Mouse (Mus musculus): ENCODE data around the gene Cdc42se2. TPM values are rescaled to one million over a fixed set of nuclear protein-coding genes. Genes with fewer than 3 reads are reported as not detected.

The Cdc42se2 gene
- total RNA-seq, 2 experiments from 2014 or later = 14.4 to 19.6 TPM

DNA sequence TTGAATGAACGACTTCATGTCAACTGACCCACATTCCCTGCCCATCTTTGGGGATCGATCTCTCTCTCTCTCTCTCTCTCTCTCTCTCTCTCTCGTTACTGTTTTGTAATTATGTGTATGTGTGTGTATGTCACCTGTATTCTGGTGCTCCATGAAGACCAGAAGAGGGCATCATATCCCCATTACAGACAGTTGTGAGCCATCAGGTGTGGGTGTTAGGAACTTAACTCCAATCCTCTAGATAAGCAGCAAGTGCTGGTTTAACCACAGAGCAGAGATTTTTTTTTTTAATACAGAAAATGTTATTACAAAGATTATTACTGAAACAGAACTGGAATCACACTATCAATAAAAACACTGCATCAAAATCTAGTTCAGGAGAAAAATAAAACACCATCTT is 1.9 kb downstream of the Cdc42se2 start:
- Histone ChIP-seq H3K4me3 (peak overlapping the region; percentile 90; the same call in 1 of the 2 replicates), H3K27ac (no peak overlapping the region; the same call in 1 of the 2 replicates)
- DNase-seq = no peak
- intact Hi-C loops (cut with DNase I) = loop anchor here (5.0 kb wide), 2 partner anchors 33 to 83 kb away; no protein-coding TSS in a partner anchor
- no peak for TF ChIP-seq CTCF (IDR thresholded peaks at IDR 0.05)

DNA sequence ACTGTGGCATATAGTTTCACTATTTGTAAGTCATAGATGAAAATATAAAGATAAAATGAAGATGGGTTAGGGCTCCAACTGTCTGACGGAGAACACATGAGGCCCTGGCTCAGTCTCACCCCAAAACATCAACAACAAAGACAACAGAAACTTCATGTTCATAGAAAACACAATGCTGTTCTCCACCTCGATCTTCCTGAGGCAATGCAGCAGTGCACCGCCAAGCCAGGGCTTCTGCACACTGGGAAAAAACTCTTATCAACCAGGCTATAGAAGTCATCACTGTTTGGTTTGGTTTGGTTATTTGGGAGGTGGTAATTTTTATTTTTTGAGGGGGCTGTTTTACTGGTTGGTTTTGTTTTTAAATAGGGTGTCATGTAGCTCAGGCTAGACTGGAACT is 3.0 kb downstream of the Cdc42se2 start:
- Histone ChIP-seq H3K27ac (no peak overlapping the region), H3K4me3 (no peak overlapping the region)
- DNase-seq = no peak
- intact Hi-C loops (cut with DNase I) = no loop called here
- TF ChIP-seq CTCF (IDR thresholded peaks at IDR 0.05) = no peak

- no peak overlapping the region for H3K27ac ChIP-seq
- no peak for TF ChIP-seq CTCF (IDR thresholded peaks at IDR 0.05)
- DNase-seq = no peak
- intact Hi-C loops (cut with DNase I) = no loop called here
- no peak overlapping the region for H3K4me3 ChIP-seq
Measured at GRCm38 (mm10) chr11:54782253-54782652, 5.2 kb downstream of the Cdc42se2 start.

- intact Hi-C loops (cut with DNase I) = no loop called here
- no peak for TF ChIP-seq CTCF (IDR thresholded peaks at IDR 0.05)
- DNase-seq = no peak
- Histone ChIP-seq H3K27ac (no peak overlapping the region), H3K4me3 (no peak overlapping the region)
Measured at GRCm38 (mm10) chr11:54779946-54780345, 7.5 kb downstream of the Cdc42se2 start.

- H3K4me3 ChIP-seq = no peak overlapping the region
- H3K27ac ChIP-seq = peak overlapping the region; percentile 53
- DNase-seq = peak; percentile 35
- intact Hi-C loops (cut with DNase I) = no loop called here
- TF ChIP-seq CTCF (IDR thresholded peaks at IDR 0.05) = no peak
Measured at GRCm38 (mm10) chr11:54778131-54778844, 9.2 kb downstream of the Cdc42se2 start.

DNA sequence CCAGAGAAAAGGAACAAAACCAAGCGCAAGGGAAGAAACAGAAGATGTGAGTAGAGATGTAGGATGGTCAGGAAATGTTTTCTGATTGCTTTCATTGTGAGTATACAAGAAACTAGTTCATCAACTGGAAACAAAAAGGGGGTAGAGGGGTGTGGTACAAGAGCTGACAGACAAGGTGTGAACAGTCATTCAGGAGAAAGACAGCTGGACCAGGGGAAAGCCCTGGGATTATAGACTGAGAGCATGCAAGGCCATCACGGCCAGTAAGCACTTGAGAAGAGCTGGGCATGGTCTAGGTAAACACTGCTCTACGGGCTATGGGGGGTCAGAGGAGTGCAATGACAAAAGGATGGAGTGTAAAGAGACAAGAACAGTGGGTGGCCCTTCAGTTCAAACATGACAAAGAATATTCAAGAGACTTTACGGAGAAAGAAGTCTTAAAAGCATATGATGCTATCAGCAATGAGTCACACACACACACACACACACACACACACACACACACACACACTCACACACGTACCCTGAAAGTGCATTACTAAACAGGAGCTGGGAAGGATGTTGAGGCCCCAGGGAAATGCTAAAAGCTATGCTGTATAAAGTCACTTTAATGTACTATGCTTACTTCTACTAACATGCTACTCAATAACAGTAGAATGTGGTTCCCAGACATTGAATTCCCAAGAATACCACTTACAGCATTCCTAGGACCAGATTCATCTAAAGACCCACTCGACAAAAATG is 9.9 kb downstream of the Cdc42se2 start:
- Histone ChIP-seq H3K4me3 (no peak overlapping the region), H3K27ac (peak overlapping the region; percentile 84)
- no peak for TF ChIP-seq CTCF (IDR thresholded peaks at IDR 0.05)
- intact Hi-C loops (cut with DNase I) = no loop called here
- no peak for DNase-seq

DNA sequence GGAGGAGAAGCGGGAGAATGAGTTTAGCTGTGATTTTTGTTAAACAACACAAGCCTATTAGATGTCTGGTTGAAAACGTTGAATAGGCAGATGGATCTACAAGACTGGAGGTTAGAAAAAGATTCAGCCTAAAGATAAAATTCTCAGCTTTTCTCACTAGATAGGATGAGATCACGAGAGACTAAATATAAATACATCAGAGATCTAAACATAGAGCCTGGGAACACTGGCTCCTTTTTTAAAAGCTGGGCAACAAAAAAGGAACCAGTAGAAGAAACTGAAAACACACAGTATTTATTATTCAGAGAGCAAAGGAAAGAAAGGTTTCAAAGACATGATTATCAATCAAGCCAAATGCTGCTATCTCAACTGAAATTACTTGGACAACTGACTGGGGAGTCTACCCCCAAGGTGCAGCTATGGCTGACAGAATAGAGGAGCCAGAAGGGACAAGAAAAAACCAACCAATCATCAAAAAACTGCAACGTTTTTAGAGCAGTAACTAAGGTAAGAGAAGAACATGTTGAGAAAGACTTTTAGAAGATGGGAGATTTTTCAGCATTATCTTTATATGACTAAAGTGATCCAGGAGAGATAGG is 10.6 kb downstream of the Cdc42se2 start:
- intact Hi-C loops (cut with DNase I) = no loop called here
- Histone ChIP-seq H3K4me3 (peak overlapping the region; percentile 2; the same call in 1 of the 2 replicates), H3K27ac (peak overlapping the region; percentile 84)
- DNase-seq = no peak
- TF ChIP-seq CTCF (IDR thresholded peaks at IDR 0.05) = no peak

DNA sequence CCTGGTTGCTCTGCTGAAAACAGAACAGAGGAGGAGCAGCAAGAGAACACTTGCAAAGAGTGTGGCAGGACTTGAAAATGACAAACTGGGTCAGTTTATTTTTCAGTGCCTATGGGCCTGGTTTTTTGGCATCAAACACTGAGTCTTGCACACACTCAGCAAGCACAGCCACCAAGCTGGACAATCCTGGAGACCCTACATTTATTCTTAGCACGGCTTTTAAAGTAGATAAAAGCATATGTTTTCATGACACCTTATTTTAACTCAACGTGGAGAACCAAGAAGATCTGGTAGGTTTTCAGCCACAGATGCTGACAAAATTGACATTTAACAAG is 11.1 kb downstream of the Cdc42se2 start:
- peak overlapping the region; percentile 31 for H3K4me3 ChIP-seq
- intact Hi-C loops (cut with DNase I) = no loop called here
- DNase-seq = no peak
- TF ChIP-seq CTCF (IDR thresholded peaks at IDR 0.05) = no peak
- peak overlapping the region; percentile 84 for H3K27ac ChIP-seq

DNA sequence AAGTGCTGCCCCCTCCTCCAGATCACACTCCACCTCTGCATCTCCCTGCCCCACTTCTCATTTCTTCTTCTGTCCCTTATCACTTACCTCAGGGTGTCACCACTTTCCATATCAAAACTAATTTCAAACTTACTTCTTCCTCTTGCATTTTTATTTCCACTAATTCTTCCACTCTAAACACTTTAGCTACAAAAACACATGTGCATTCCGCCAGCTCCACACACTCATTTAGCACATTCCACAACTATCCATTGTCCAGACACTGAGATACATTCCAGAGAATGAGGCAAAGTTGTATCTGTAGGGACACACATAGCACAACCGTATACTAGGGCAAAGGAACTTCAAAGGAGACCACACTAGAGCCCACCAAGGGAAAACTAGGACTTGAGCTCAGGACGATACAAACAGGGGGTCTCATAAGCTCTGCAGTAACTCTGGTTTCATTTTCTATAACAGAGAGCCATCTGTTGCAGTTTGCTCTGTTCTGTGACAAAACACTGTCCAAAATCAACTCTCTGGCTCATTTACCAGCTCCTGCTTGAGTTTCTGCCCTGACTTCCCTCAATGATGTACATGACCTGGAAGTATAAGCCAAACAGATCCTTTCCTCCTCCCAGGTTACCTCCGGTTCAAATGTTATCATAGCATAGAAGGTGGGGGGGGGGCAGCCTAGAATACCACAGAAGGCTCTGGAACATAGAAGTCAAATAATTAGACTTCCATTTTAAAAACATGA is 11.7 kb downstream of the Cdc42se2 start:
- H3K27ac ChIP-seq = peak overlapping the region; percentile 84
- no peak for DNase-seq
- peak overlapping the region; percentile 31 for H3K4me3 ChIP-seq
- no peak for TF ChIP-seq CTCF (IDR thresholded peaks at IDR 0.05)
- intact Hi-C loops (cut with DNase I) = no loop called here

DNA sequence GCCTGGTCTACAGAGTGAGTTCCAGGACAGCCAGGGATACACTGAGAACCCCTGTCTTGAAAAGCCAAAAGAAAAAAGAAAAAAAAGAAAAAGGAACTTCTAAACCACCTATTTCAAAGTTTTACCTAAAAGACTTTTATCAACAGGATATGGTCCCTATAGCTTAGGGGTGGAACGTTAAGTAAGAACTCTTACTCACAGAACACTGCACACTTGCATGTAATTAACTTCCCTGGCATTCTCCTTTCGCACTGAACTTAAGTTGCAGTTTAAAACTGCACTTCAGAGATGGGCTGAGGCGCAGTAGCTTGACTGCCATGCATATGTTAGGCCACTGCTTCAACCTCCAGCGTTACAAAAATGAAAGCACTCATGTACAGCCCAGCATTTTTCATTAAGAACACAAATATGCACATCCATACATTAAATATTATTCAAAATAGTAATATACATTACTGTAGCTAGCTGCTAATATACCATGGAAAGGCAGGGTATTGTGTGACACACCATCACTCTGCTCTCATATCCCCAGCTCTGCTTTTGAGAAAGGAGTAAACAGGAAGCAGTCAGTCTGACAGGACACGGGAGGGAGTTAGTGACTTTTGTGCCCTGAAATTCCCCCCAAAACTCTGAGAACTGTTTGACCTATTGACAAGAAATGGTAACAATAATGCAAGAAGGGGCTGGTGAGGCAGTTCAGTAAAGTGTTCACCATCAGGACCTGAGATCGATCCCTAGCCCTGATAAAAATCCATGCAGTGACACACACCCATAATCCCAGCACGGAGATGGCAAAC is 13.0 kb downstream of the Cdc42se2 start:
- intact Hi-C loops (cut with DNase I) = no loop called here
- Histone ChIP-seq H3K27ac (peak overlapping the region; percentile 84), H3K4me3 (peak overlapping the region; percentile 0; the same call in 1 of the 2 replicates)
- TF ChIP-seq CTCF (IDR thresholded peaks at IDR 0.05) = no peak
- no peak for DNase-seq

DNA sequence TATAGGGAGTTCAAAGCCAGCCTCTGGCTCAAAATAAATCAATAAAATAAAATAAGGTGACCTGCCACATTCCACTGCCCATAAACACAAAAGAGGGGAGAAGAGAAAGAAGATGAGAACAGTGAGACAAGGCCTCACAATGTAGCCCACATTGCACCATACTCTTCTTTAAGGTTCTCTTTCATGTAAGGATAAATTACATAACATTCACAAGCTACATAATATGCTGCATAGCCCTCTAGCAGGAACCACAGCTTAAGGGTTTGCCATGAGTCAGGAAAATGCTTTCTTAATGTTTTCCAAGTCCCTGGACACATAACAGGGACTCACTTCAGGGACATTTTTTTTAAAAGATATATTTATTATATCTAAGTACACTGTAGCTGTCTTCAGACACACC is 15.9 kb downstream of the Cdc42se2 start:
- Histone ChIP-seq H3K27ac (peak overlapping the region; percentile 12; the same call in 1 of the 2 replicates), H3K4me3 (no peak overlapping the region)
- DNase-seq = no peak
- intact Hi-C loops (cut with DNase I) = no loop called here
- no peak for TF ChIP-seq CTCF (IDR thresholded peaks at IDR 0.05)

- H3K4me3 ChIP-seq = no peak overlapping the region
- intact Hi-C loops (cut with DNase I) = no loop called here
- DNase-seq = no peak
- peak overlapping the region; percentile 46; the same call in 1 of the 2 replicates for H3K27ac ChIP-seq
- no peak for TF ChIP-seq CTCF (IDR thresholded peaks at IDR 0.05)
Measured at GRCm38 (mm10) chr11:54769843-54770242, 17.6 kb downstream of the Cdc42se2 start.
